Mouse (Mus musculus) lung, postnatal 0 days (tissue): ENCODE data around the gene Mul1. TPM values are rescaled to one million over a fixed set of nuclear protein-coding genes. Genes with fewer than 3 reads are reported as not detected.

Experiments used
- ATAC-seq: fragments of 200-750 bp; cut with Nextera tagmentation; 2 replicates; pipeline ENCODE4 v1.8.0; 2017; ENCODE audit warnings: moderate library complexity
- DNase-seq: peaks from one replicate; pipeline ENCODE4 v3.0.0-alpha.2; 2016; ENCODE audit warnings: low spot score
- H3K27ac ChIP-seq: fragments of 300-500 bp; sonication (generic); 2 replicates; pipeline ENCODE4 v1.5.1; 2014; ENCODE audit warnings: antibody characterized with exemption, mild to moderate bottlenecking, low read length, mixed read lengths
- H3K27me3 ChIP-seq: fragments of 300-500 bp; sonication (generic); replicated peaks from 2 replicates; pipeline ENCODE4 v1.6.1; 2014; ENCODE audit warnings: low read length, mixed read lengths; ENCODE audit not compliant: insufficient read depth
- H3K36me3 ChIP-seq: fragments of 300-500 bp; sonication (generic); 2 replicates; pipeline ENCODE4 v1.6.1; 2014; ENCODE audit warnings: low read length, mixed read lengths; ENCODE audit not compliant: insufficient read depth
- H3K4me1 ChIP-seq: fragments of 300-500 bp; sonication (generic); 2 replicates; pipeline ENCODE4 v1.6.1; 2014; ENCODE audit warnings: antibody characterized with exemption, low read depth, low read length, mixed read lengths; ENCODE audit not compliant: insufficient read depth
- H3K4me2 ChIP-seq: fragments of 300-500 bp; sonication (generic); replicated peaks from 2 replicates; pipeline ENCODE4 v1.6.1; 2014; ENCODE audit warnings: low read depth, mild to moderate bottlenecking, low read length, moderate library complexity, mixed read lengths
- H3K4me3 ChIP-seq: fragments of 300-500 bp; sonication (generic); 2 replicates; pipeline ENCODE4 v1.5.1; 2014; ENCODE audit warnings: low read depth, low read length
- H3K9ac ChIP-seq: fragments of 300-500 bp; sonication (generic); replicated peaks from 2 replicates; pipeline ENCODE4 v1.6.1; 2014; ENCODE audit warnings: low read depth, mild to moderate bottlenecking
- H3K9me3 ChIP-seq: fragments of 300-500 bp; sonication (generic); 2 replicates; pipeline ENCODE4 v1.6.1; 2016; ENCODE audit warnings: low read length, mixed read lengths
- CTCF ChIP-seq: IDR thresholded peaks from 2 replicates; pipeline ENCODE4 v1.5.1; 2016; ENCODE audit warnings: antibody characterized with exemption, mild to moderate bottlenecking
- EP300 ChIP-seq: IDR thresholded peaks from 2 replicates; pipeline ENCODE4 v1.6.1; 2016; ENCODE audit warnings: antibody characterized with exemption, mild to moderate bottlenecking, control low read depth
- WGBS: fragments of 180-500 bp; shearing (Covaris S2); extraction: QIAGEN DNeasy Blood & Tissue Kit; methylation state at CpG from one replicate; pipeline ENCODE4 v1.1.7; 2014; 5-methylcytosine and 5-hydroxymethylcytosine counted together
- polyA plus RNA-seq: library from polyadenylated mRNA; unstranded; fragments of >200 nt; fragmentation: Nextera tagmentation; extraction: Ambion mirVana; gene quantifications from 2 replicates; pipeline ENCODE4 v1.2.1, GENCODE M21; 2015

Mul1 gene
- polyA plus RNA-seq, 1 experiment from 2014 or later = 12.3 TPM

- no peaks in the 10 kb centered on the region for H3K9me3 ChIP-seq
Measured at GRCm38 (mm10) chr4:138462971-138463831, 28.7 kb downstream of the Mul1 start.

DNA sequence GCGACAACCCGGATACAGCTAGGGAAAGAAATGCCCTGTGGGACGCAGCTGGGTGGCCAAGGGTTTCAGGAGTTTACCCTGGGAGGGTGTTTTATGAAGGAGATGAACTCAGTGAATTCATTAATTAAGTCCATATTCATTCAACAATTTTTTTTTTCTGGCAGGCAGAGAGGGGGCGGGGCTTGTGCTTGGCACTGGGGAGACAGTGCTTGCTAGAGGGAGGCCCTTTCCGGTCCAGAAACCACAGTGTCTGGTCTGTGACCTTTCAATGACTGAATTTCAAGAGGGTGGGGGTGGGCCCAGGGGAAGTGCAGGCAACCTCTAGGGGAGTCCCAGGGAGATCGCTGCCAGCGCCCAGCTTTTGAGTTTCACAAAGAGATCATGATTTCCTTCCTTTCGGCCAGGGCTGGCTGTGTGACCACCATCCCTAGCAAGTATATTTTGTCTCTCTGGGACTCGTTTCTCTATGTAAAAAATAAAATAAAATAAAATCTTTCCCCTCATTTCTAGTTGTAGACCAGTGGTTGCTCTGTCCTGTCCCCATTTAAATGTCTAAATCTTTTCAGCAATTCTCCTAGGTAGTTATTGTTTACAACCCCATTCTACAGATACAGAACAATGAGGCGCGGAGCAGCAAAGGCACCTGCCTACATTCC is 29.5 kb downstream of the Mul1 start:
- Histone ChIP-seq H3K27me3 (no peaks in the 10 kb centered on the region), H3K4me2 (peak overlapping the region; percentile 35), H3K9ac (no peak overlapping the region), H3K4me3 (no peak overlapping the region), H3K27ac (peak overlapping the region; percentile 82), H3K4me1 (peaks cover 20% of the 10 kb centered on the region; the same call in 1 of the 2 replicates), H3K36me3 (no peaks in the 10 kb centered on the region), H3K9me3 (no peaks in the 10 kb centered on the region)
- TF ChIP-seq CTCF (peak; percentile 9; the same call in 1 of the 2 replicates), EP300 (no peak)
- ATAC-seq (peak; percentile 80), DNase-seq (peak; percentile 83)
- 8% methylated on average over 11 of the region's 11 CpGs for WGBS

More at GRCm38 (mm10) chr4:138462971-138463831, 28.7 kb downstream of the Mul1 start:
- peak; percentile 57 for ATAC-seq
- Histone ChIP-seq H3K36me3 (no peaks in the 10 kb centered on the region), H3K27ac (peak overlapping the region; percentile 82), H3K4me3 (no peak overlapping the region), H3K27me3 (no peaks in the 10 kb centered on the region), H3K4me2 (peak overlapping the region; percentile 35), H3K4me1 (peaks cover 20% of the 10 kb centered on the region; the same call in 1 of the 2 replicates), H3K9ac (no peak overlapping the region)
- peak; percentile 90 for DNase-seq
- TF ChIP-seq EP300 (peak; percentile 24; the same call in 1 of the 2 replicates), CTCF (peak; percentile 50)
- WGBS = 4% methylated on average over 11 of the region's 11 CpGs

GRCm38 (mm10) chr4:138464667-138465353 is 30.3 kb downstream of the Mul1 start:
- Histone ChIP-seq H3K27me3 (no peaks in the 10 kb centered on the region), H3K9me3 (no peaks in the 10 kb centered on the region), H3K4me2 (peak overlapping the region; percentile 35), H3K9ac (no peak overlapping the region), H3K4me1 (peaks cover 23% of the 10 kb centered on the region; the same call in 1 of the 2 replicates), H3K27ac (no peak overlapping the region), H3K4me3 (no peak overlapping the region), H3K36me3 (no peaks in the 10 kb centered on the region)
- WGBS = 4% methylated on average over 18 of the region's 22 CpGs
- DNase-seq (peak; percentile 78), ATAC-seq (peak; percentile 51)
- TF ChIP-seq CTCF (no peak), EP300 (no peak)

DNA sequence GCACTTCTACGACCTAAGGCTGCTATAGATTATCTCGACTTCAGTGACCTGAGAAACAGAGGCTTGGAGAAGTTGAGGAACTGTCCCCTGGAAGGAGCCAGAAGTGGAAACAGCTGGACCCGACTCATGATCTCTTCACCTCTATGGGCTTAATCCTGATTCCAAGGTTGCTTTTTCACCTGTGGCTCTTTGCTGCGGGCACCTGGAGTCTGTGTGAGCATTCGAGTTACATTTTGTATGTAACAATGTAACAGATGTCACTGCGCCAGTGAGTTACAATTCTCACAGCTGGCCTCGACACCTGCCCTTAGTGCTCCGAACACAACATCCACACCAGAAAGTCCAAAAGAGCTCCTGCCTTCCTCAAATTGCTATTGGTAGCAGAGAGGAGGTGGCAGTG is 31.0 kb downstream of the Mul1 start:
- H3K27ac ChIP-seq = no peak overlapping the region
- H3K4me3 ChIP-seq = no peak overlapping the region
- H3K36me3 ChIP-seq = no peaks in the 10 kb centered on the region
- TF ChIP-seq CTCF (no peak), EP300 (no peak)
- WGBS = 54% methylated on average over 8 of the region's 8 CpGs
- H3K9me3 ChIP-seq = no peaks in the 10 kb centered on the region
- H3K4me2 ChIP-seq = no peak overlapping the region
- no peak for DNase-seq
- H3K9ac ChIP-seq = no peak overlapping the region
- peaks cover 23% of the 10 kb centered on the region; the same call in 1 of the 2 replicates for H3K4me1 ChIP-seq
- no peak for ATAC-seq
- H3K27me3 ChIP-seq = no peaks in the 10 kb centered on the region

DNA sequence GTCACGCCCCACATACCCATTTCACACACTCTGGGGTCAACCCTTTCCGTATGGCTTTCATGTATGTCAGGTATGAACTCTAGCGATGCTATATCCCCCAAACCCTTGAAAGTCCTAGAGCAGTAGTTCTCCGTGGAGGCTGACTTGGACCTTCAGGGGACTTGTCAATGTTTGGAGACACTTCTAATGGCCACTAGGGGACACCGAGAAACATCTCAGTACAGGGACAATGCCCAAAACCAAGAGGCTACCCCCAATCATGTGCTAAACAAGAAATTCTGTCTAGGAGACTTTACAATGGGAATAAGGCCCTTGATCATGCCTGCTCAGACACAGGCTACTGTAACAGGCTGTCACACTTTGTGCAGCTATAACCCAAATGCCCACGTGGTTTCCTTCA is 32.2 kb downstream of the Mul1 start:
- no peak for ATAC-seq
- Histone ChIP-seq H3K27ac (no peak overlapping the region), H3K4me2 (no peak overlapping the region), H3K27me3 (no peaks in the 10 kb centered on the region), H3K9ac (no peak overlapping the region), H3K4me1 (peaks cover 23% of the 10 kb centered on the region; the same call in 1 of the 2 replicates), H3K36me3 (no peaks in the 10 kb centered on the region), H3K4me3 (no peak overlapping the region), H3K9me3 (no peaks in the 10 kb centered on the region)
- peak; percentile 49 for TF ChIP-seq CTCF
- no peak for TF ChIP-seq EP300
- no peak for DNase-seq
- WGBS = 69% methylated on average over 6 of the region's 6 CpGs

- Histone ChIP-seq H3K9me3 (no peaks in the 10 kb centered on the region), H3K27me3 (no peaks in the 10 kb centered on the region), H3K4me1 (peaks cover 23% of the 10 kb centered on the region; the same call in 1 of the 2 replicates), H3K36me3 (no peaks in the 10 kb centered on the region), H3K4me2 (no peak overlapping the region), H3K9ac (no peak overlapping the region), H3K27ac (no peak overlapping the region), H3K4me3 (no peak overlapping the region)
- ATAC-seq = no peak
- peak; percentile 17 for DNase-seq
- WGBS = 63% methylated on average over 5 of the region's 5 CpGs
- TF ChIP-seq CTCF (no peak), EP300 (no peak)
Measured at GRCm38 (mm10) chr4:138467451-138467850, 33.0 kb downstream of the Mul1 start.
